Mouse (Mus musculus): ENCODE data around the gene C130032M10Rik.

DNA sequence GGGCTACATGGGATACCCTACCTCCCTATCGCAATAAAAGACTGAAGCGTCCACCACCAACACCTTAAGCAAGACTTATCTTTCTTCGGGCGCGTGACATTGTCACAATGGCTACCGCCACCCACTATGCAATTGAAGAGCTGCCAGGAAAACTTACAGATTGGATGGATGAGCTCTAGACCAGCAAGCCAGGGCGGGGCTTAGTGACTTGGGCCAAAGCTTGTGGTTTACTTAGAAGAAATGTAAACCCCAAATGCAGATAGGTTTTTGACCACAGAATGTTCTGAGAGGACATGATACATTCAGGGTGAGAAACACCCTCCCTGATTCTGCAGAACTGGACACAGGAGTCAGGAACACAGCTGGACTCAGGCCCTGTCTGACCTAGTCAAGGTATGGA lies 14.4 kb upstream of the C130032M10Rik start:
- TF ChIP-seq CTCF (IDR thresholded peaks at IDR 0.05; ENCODE audit: borderline replicate concordance, insufficient read depth, low read length) (no peak), POLR2A (IDR thresholded peaks at IDR 0.05; ENCODE audit: low read depth, low read length) (no peak)
